27 mouse cellular contexts compared by ENCODE assay signal in the genomic region with DNA sequence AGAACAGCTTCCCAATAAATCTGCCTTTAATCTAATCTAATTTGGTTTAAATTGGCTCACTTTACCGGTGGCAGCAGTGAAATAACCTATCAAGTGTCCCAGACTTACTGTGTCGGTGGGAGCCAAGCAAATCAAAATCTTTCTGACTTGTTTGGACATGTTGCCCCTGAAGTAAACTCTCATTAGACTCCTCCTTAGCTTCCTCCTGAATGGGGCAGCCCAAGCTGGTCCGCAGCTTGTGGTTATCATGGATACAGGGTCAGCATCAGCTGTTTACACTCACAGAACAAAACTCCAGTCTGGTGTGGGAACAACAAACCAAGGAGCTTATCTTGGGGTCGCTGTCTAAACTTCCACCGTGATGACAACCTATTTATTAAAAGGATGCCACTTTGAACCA. TPM values are rescaled to one million over a fixed set of nuclear protein-coding genes. Genes with fewer than 3 reads are reported as not detected.
DNase-seq lines count a peak whose midpoint lies in the region; ATAC-seq and TF ChIP-seq lines count a peak whose summit lies in the region.
"Had no signal": no experiment of that assay in that cellular context is flagged by ENCODE, and none has a peak within 500 bp of the region (broad histone marks: within the 10 kb centered on the region; RNA-seq: fewer than 3 reads in every experiment).

No protein-coding gene starts in this region.

- no peaks in the 10 kb centered on the region for H3K27me3 ChIP-seq in heart, embryonic 10.5 days (ENCODE audit: insufficient read depth, poor library complexity, severe bottlenecking)
- H3K27me3 ChIP-seq in midbrain, postnatal 0 days (ENCODE audit: insufficient read depth, low read length), result no peaks in the 10 kb centered on the region
- H3K27me3 ChIP-seq: CH12.LX; embryonic facial prominence, embryonic 13.5 days; embryonic facial prominence, embryonic 15.5 days; forebrain, embryonic 12.5 days had no signal

- no peak for TF ChIP-seq CTCF in midbrain, postnatal 0 days (IDR thresholded peaks at IDR 0.05)

- H3K27ac ChIP-seq in heart, embryonic 10.5 days, result 0 out of 2 replicates have a peak overlapping the region, but pooled peaks have one; percentile 29
- peak overlapping the region; percentile 96 for H3K27ac ChIP-seq in ES-E14 (ENCODE audit: insufficient read depth, low read depth, low read length, poor library complexity, severe bottlenecking)
- H3K27ac ChIP-seq in midbrain, postnatal 0 days (ENCODE audit: low read depth, low read length), result no peak overlapping the region
- H3K27ac ChIP-seq: embryonic facial prominence, embryonic 13.5 days; embryonic facial prominence, embryonic 15.5 days; forebrain, embryonic 10.5 days; forebrain, embryonic 12.5 days had no signal

- in situ Hi-C loops in ES-E14 (cut with MboI; ENCODE audit: low sequenced_read_pairs in 2 of 2, unreplicated experiment in 2 of 2), result no loop called here

- peaks cover 4% of the 10 kb centered on the region; the same call in 1 of the 2 replicates for H3K9me3 ChIP-seq in heart, embryonic 10.5 days
- H3K9me3 ChIP-seq in ES-E14 (ENCODE audit: control insufficient read depth, insufficient read depth, low read depth, low read length), result no peaks in the 10 kb centered on the region
- no peaks in the 10 kb centered on the region for H3K9me3 ChIP-seq in midbrain, postnatal 0 days (ENCODE audit: low read length)
- H3K9me3 ChIP-seq: embryonic facial prominence, embryonic 15.5 days had no signal

- peak overlapping the region; percentile 74; the same call in 1 of the 2 replicates for H3K9ac ChIP-seq in ES-E14 (ENCODE audit: insufficient read depth, low read depth, low read length, poor library complexity, severe bottlenecking)
- H3K9ac ChIP-seq in midbrain, postnatal 0 days (replicated peaks; ENCODE audit: low read length, poor library complexity, severe bottlenecking), result no peak overlapping the region
- H3K9ac ChIP-seq: embryonic facial prominence, embryonic 13.5 days; embryonic facial prominence, embryonic 15.5 days; forebrain, embryonic 12.5 days had no signal

- no peak for DNase-seq in heart, embryonic 10.5 days (ENCODE audit: low spot score)
- DNase-seq in heart, postnatal 4 days, result no peak
- DNase-seq in ES-E14 (ENCODE audit: low read depth, low spot score) (no peak), ZHBTc4 (ENCODE audit: low read depth, low spot score) (peak; percentile 57)
- DNase-seq in cerebellum, adult 11-12 months, result no peak
- DNase-seq in midbrain, postnatal 0 days (ENCODE audit: low spot score), result no peak
- no peak for DNase-seq in embryo, embryonic 10.5 days (ENCODE audit: low spot score)
- DNase-seq: adrenal gland, adult 2 months; adrenal gland, postnatal 10 days; adrenal gland, postnatal 25 days; B cell, adult 2 months; cerebellum, adult 11 months; cerebellum, adult 2 months; cerebellum, adult 9-10 months; cerebellum, postnatal 10 days; cerebellum, postnatal 25 days; embryo, embryonic 11 days had no signal

- 0 out of 2 replicates have a peak, but pooled peaks cover 4% of the 10 kb centered on the region for H3K4me1 ChIP-seq in heart, embryonic 10.5 days
- H3K4me1 ChIP-seq in ES-E14 (ENCODE audit: control insufficient read depth in 2 of 2, insufficient read depth in 2 of 2, low read length in 2 of 2, poor library complexity in 1 of 2), result peaks cover 0 to 3% of the 10 kb centered on the region in 2 experiments; a peak in 2 of 4 replicates
- H3K4me1 ChIP-seq in midbrain, postnatal 0 days (ENCODE audit: insufficient read depth, low read length), result no peaks in the 10 kb centered on the region
- H3K4me1 ChIP-seq: embryonic facial prominence, embryonic 13.5 days; embryonic facial prominence, embryonic 15.5 days had no signal

- no peak for ATAC-seq in midbrain, postnatal 0 days (ENCODE audit: low FRiP score)
- ATAC-seq: CD4-positive, CD25-positive, alpha-beta regulatory T cell, adult 4 months; forebrain, embryonic 14.5 days; forebrain, embryonic 16.5 days had no signal

- no peak overlapping the region for H3K4me3 ChIP-seq in heart, embryonic 10.5 days
- H3K4me3 ChIP-seq in ES-E14 (ENCODE audit: insufficient read depth in 1 of 2, low read depth in 1 of 2, low read length in 2 of 2, poor library complexity in 1 of 2, severe bottlenecking in 1 of 2), result peak overlapping the region in 1 of 2 experiments; percentile 24; a peak in 1 of 4 replicates
- no peak overlapping the region for H3K4me3 ChIP-seq in midbrain, postnatal 0 days (ENCODE audit: low read depth, low read length)
- H3K4me3 ChIP-seq: embryonic facial prominence, embryonic 13.5 days; embryonic facial prominence, embryonic 15.5 days; erythroblast, embryonic 14.5 days; forebrain, embryonic 10.5 days; forebrain, embryonic 12.5 days had no signal

- WGBS in heart, embryonic 10.5 days, result 59% methylated on average over 5 of the region's 5 CpGs
- WGBS in midbrain, postnatal 0 days, result 83% methylated on average over 5 of the region's 5 CpGs

- no peaks in the 10 kb centered on the region for H3K36me3 ChIP-seq in heart, embryonic 10.5 days
- H3K36me3 ChIP-seq in ES-E14 (ENCODE audit: control insufficient read depth, insufficient read depth, low read length, poor library complexity, severe bottlenecking), result peaks cover 8% of the 10 kb centered on the region
- no peaks in the 10 kb centered on the region for H3K36me3 ChIP-seq in midbrain, postnatal 0 days (ENCODE audit: insufficient read depth, low read length)
- H3K36me3 ChIP-seq: embryonic facial prominence, embryonic 13.5 days; embryonic facial prominence, embryonic 15.5 days; forebrain, embryonic 10.5 days; forebrain, embryonic 12.5 days had no signal

- no peak overlapping the region for H3K4me2 ChIP-seq in midbrain, postnatal 0 days (ENCODE audit: low read depth, low read length, poor library complexity, severe bottlenecking)
- H3K4me2 ChIP-seq: embryonic facial prominence, embryonic 13.5 days; embryonic facial prominence, embryonic 15.5 days; forebrain, embryonic 12.5 days had no signal

TF ChIP-seq in ES-E14, 5 proteins besides CTCF, POLR2A, EP300 and RAD21:
- TF ChIP-seq HCFC1 (IDR thresholded peaks at IDR 0.05; ENCODE audit: borderline replicate concordance, insufficient read depth, low read length) (no peak), MAFK (IDR thresholded peaks at IDR 0.05; ENCODE audit: insufficient read depth, low read depth, low read length) (no peak), ZC3H11A (IDR thresholded peaks at IDR 0.05; ENCODE audit: borderline replicate concordance, low read depth, low read length) (no peak), CHD2 (IDR thresholded peaks at IDR 0.05; ENCODE audit: low read depth, low read length) (no peak), ZNF384 (IDR thresholded peaks at IDR 0.05; ENCODE audit: low read depth, low read length) (no peak)

RNA-seq across cellular contexts. Expression of gene Mtcl1, which starts 22.2 kb away (rescaled TPM):
- polyA plus RNA-seq in heart, embryonic 10.5 days (2016; fragmentation: Nextera tagmentation; extraction: Ambion mirVana), result 2.4 and 3.7 TPM in 2 replicates
- 1 to 10 TPM; 4.9 to 5.4 TPM for total RNA-seq in heart, postnatal 4 days (2021)
- total RNA-seq in ES-E14 (2012; rRNA removed), result 75.8 and 104 TPM in 2 replicates
- 15.7 and 25.2 TPM in 2 replicates for total RNA-seq in midbrain, postnatal 0 days (2014; rRNA removed)
- polyA plus RNA-seq in midbrain, postnatal 0 days (2015; fragmentation: Nextera tagmentation; extraction: Ambion mirVana), result 9.5 and 10.8 TPM in 2 replicates
- total RNA-seq: CH12.LX, MEL had no signal
- polyA plus RNA-seq: erythroblast, embryonic 14.5 days had no signal

RNA-seq across cellular contexts. Expression of gene Rab12, which starts 47.8 kb away (rescaled TPM):
- 41.4 and 46.3 TPM in 2 replicates for polyA plus RNA-seq in heart, embryonic 10.5 days (2016; fragmentation: Nextera tagmentation; extraction: Ambion mirVana)
- 100 to 1,000 TPM; 113 to 114 TPM for total RNA-seq in heart, postnatal 4 days (2021)
- 20.1 and 22.8 TPM in 2 replicates for total RNA-seq in ES-E14 (2012; rRNA removed)
- 102 and 112 TPM in 2 replicates for total RNA-seq in midbrain, postnatal 0 days (2014; rRNA removed)
- polyA plus RNA-seq in midbrain, postnatal 0 days (2015; fragmentation: Nextera tagmentation; extraction: Ambion mirVana), result 90.5 and 95.3 TPM in 2 replicates
